ENCODE assay signal across 24 mouse cellular contexts in the genomic region with DNA sequence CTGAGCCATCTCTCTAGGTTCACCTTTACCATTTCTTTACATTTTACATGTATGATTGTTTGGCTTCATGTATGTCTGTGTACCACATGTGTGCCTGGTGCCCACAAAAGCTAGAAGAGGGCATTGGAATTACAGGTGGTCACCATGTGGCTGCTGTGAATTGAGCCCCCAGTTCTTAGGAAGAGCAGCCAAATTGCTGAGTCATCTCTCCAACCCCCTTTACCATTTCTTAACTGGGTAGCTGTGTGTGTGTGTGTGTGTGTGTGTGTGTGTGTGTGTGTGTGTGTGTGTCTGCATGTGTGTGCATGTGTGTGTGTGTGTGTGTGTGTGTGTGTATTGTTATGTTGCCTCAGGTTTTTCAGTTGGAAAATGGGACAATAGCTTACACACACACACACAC. TPM values are rescaled to one million over a fixed set of nuclear protein-coding genes. Genes with fewer than 3 reads are reported as not detected.
DNase-seq lines count a peak whose midpoint lies in the region; ATAC-seq and TF ChIP-seq lines count a peak whose summit lies in the region.
"Had no signal": no experiment of that assay in that cellular context is flagged by ENCODE, and none has a peak within 500 bp of the region (broad histone marks: within the 10 kb centered on the region; RNA-seq: fewer than 3 reads in every experiment).

No protein-coding gene starts in this region.

- DNase-seq in 416B (ENCODE audit: low read depth) (peak; percentile 41), ES-E14 (ENCODE audit: low read depth, low spot score) (no peak), R1 (ENCODE audit: low read depth, low spot score) (peak; percentile 18)
- DNase-seq in limb, embryonic 10.5 days (ENCODE audit: low spot score): no peak
- no peak for DNase-seq in forebrain, embryonic 14.5 days (ENCODE audit: low spot score)
- DNase-seq in thymus, postnatal 0 days (ENCODE audit: low spot score): no peak
- DNase-seq: adrenal gland, adult 2 months; adrenal gland, postnatal 10 days; adrenal gland, postnatal 25 days; cerebellum, adult 11 months; cerebellum, adult 18-20 months; cerebellum, adult 8-10 months; cerebellum, adult 9-11 months; cerebellum, postnatal 14 days; cerebellum, postnatal 36 days; embryo, embryonic 11 days; forebrain, postnatal 0 days had no signal

- H3K9ac ChIP-seq in ES-E14 (ENCODE audit: insufficient read depth, low read depth, low read length, poor library complexity, severe bottlenecking): no peak overlapping the region
- H3K9ac ChIP-seq in forebrain, embryonic 14.5 days (ENCODE audit: low read length): no peak overlapping the region
- H3K9ac ChIP-seq: embryonic facial prominence, embryonic 13.5 days; embryonic facial prominence, embryonic 15.5 days; forebrain, embryonic 12.5 days; forebrain, embryonic 15.5 days; forebrain, postnatal 0 days had no signal

- ATAC-seq in forebrain, embryonic 14.5 days: no peak
- ATAC-seq: forebrain, embryonic 15.5 days; forebrain, postnatal 0 days had no signal

- H3K9me3 ChIP-seq in ES-E14 (ENCODE audit: control insufficient read depth, insufficient read depth, low read depth, low read length): no peaks in the 10 kb centered on the region
- H3K9me3 ChIP-seq in limb, embryonic 10.5 days (replicated peaks): no peaks in the 10 kb centered on the region
- H3K9me3 ChIP-seq in forebrain, embryonic 14.5 days (replicated peaks; ENCODE audit: control insufficient read depth, low read length): no peaks in the 10 kb centered on the region
- H3K9me3 ChIP-seq: embryonic facial prominence, embryonic 13.5 days; embryonic facial prominence, embryonic 15.5 days; forebrain, embryonic 10.5 days; forebrain, embryonic 12.5 days; forebrain, embryonic 15.5 days; G1E had no signal

- in situ Hi-C loops in ES-E14 (cut with MboI; ENCODE audit: low sequenced_read_pairs in 2 of 2, unreplicated experiment in 2 of 2): no loop called here

- H3K27me3 ChIP-seq in limb, embryonic 10.5 days (ENCODE audit: low read depth, poor library complexity, severe bottlenecking): no peaks in the 10 kb centered on the region
- no peaks in the 10 kb centered on the region for H3K27me3 ChIP-seq in forebrain, embryonic 14.5 days (replicated peaks; ENCODE audit: control insufficient read depth, insufficient read depth, low read length)
- H3K27me3 ChIP-seq: embryonic facial prominence, embryonic 13.5 days; embryonic facial prominence, embryonic 15.5 days; forebrain, embryonic 12.5 days; forebrain, embryonic 15.5 days had no signal

- H3K36me3 ChIP-seq in ES-E14 (ENCODE audit: control insufficient read depth, insufficient read depth, low read length, poor library complexity, severe bottlenecking): no peaks in the 10 kb centered on the region
- H3K36me3 ChIP-seq in limb, embryonic 10.5 days: no peaks in the 10 kb centered on the region
- no peaks in the 10 kb centered on the region for H3K36me3 ChIP-seq in forebrain, embryonic 14.5 days (ENCODE audit: control insufficient read depth, insufficient read depth, low read length)
- H3K36me3 ChIP-seq: embryonic facial prominence, embryonic 13.5 days; embryonic facial prominence, embryonic 15.5 days; forebrain, embryonic 10.5 days; forebrain, embryonic 12.5 days; G1E had no signal

- H3K4me2 ChIP-seq in forebrain, embryonic 14.5 days (ENCODE audit: low read length): no peak overlapping the region
- H3K4me2 ChIP-seq: embryonic facial prominence, embryonic 13.5 days; embryonic facial prominence, embryonic 15.5 days; forebrain, embryonic 12.5 days; forebrain, embryonic 15.5 days had no signal

- no peak overlapping the region for H3K4me3 ChIP-seq in ES-E14 (ENCODE audit: insufficient read depth in 1 of 2, low read depth in 1 of 2, low read length in 2 of 2, poor library complexity in 1 of 2, severe bottlenecking in 1 of 2)
- no peak overlapping the region for H3K4me3 ChIP-seq in limb, embryonic 10.5 days
- H3K4me3 ChIP-seq in forebrain, embryonic 14.5 days (ENCODE audit: low read depth, low read length): no peak overlapping the region
- H3K4me3 ChIP-seq: embryonic facial prominence, embryonic 13.5 days; embryonic facial prominence, embryonic 15.5 days; erythroblast, embryonic 14.5 days; forebrain, embryonic 10.5 days; forebrain, embryonic 12.5 days; forebrain, embryonic 15.5 days had no signal

- peaks cover 0 to 3% of the 10 kb centered on the region in 2 experiments; a peak in 1 of 4 replicates for H3K4me1 ChIP-seq in ES-E14 (ENCODE audit: control insufficient read depth in 2 of 2, insufficient read depth in 2 of 2, low read length in 2 of 2, poor library complexity in 1 of 2)
- H3K4me1 ChIP-seq in limb, embryonic 10.5 days: peaks cover 11% of the 10 kb centered on the region
- H3K4me1 ChIP-seq in forebrain, embryonic 14.5 days (ENCODE audit: control insufficient read depth, insufficient read depth, low read length): no peaks in the 10 kb centered on the region
- H3K4me1 ChIP-seq: embryonic facial prominence, embryonic 13.5 days; embryonic facial prominence, embryonic 15.5 days; forebrain, embryonic 12.5 days; forebrain, embryonic 15.5 days had no signal

- H3K27ac ChIP-seq in ES-E14 (ENCODE audit: insufficient read depth, low read depth, low read length, poor library complexity, severe bottlenecking): no peak overlapping the region
- no peak overlapping the region for H3K27ac ChIP-seq in limb, embryonic 10.5 days
- H3K27ac ChIP-seq in forebrain, embryonic 14.5 days (ENCODE audit: low read depth, low read length): no peak overlapping the region
- H3K27ac ChIP-seq: embryonic facial prominence, embryonic 13.5 days; embryonic facial prominence, embryonic 15.5 days; forebrain, embryonic 10.5 days; forebrain, embryonic 12.5 days; forebrain, embryonic 15.5 days had no signal

TF ChIP-seq in ES-E14, 5 proteins besides CTCF, POLR2A, EP300 and RAD21:
- TF ChIP-seq HCFC1 (IDR thresholded peaks at IDR 0.05; ENCODE audit: borderline replicate concordance, insufficient read depth, low read length): no peak
- TF ChIP-seq CHD2 (IDR thresholded peaks at IDR 0.05; ENCODE audit: low read depth, low read length): no peak
- TF ChIP-seq MAFK (IDR thresholded peaks at IDR 0.05; ENCODE audit: insufficient read depth, low read depth, low read length): peak; percentile 74
- no peak for TF ChIP-seq ZNF384 (IDR thresholded peaks at IDR 0.05; ENCODE audit: low read depth, low read length)
- no peak for TF ChIP-seq ZC3H11A (IDR thresholded peaks at IDR 0.05; ENCODE audit: borderline replicate concordance, low read depth, low read length)
TF ChIP-seq in ES-E14: peak in this region for 1.

RNA-seq across cellular contexts. Expression of gene Cdkl3, which starts 40.1 kb away (rescaled TPM):
- 3.6 and 4.6 TPM in 2 replicates for total RNA-seq in ES-E14 (2012; rRNA removed)
- 11.7 and 11.8 TPM in 2 replicates for polyA plus RNA-seq in limb, embryonic 10.5 days (2016; fragmentation: Nextera tagmentation; extraction: Ambion mirVana)
- polyA plus RNA-seq in forebrain, embryonic 14.5 days (2014; fragmentation: Nextera tagmentation; extraction: Ambion mirVana): 20.4 and 22.3 TPM in 2 replicates
- 9.5 and 12.2 TPM in 2 replicates for polyA plus RNA-seq in thymus, postnatal 0 days (2015; fragmentation: Nextera tagmentation; extraction: Ambion mirVana)
- polyA plus RNA-seq: erythroblast, embryonic 14.5 days had no signal

RNA-seq across cellular contexts. Expression of gene Ube2b, which starts 43.6 kb away (rescaled TPM):
- 47.9 and 58.3 TPM in 2 replicates for total RNA-seq in ES-E14 (2012; rRNA removed)
- polyA plus RNA-seq in limb, embryonic 10.5 days (2016; fragmentation: Nextera tagmentation; extraction: Ambion mirVana): 213 and 227 TPM in 2 replicates
- 189 and 211 TPM in 2 replicates for polyA plus RNA-seq in forebrain, embryonic 14.5 days (2014; fragmentation: Nextera tagmentation; extraction: Ambion mirVana)
- polyA plus RNA-seq in thymus, postnatal 0 days (2015; fragmentation: Nextera tagmentation; extraction: Ambion mirVana): 287 and 292 TPM in 2 replicates

RNA-seq across cellular contexts. Expression of gene Ppp2ca, which starts 54.3 kb away (rescaled TPM):
- 51.1 and 70.4 TPM in 2 replicates for total RNA-seq in ES-E14 (2012; rRNA removed)
- 89.8 and 92.2 TPM in 2 replicates for polyA plus RNA-seq in limb, embryonic 10.5 days (2016; fragmentation: Nextera tagmentation; extraction: Ambion mirVana)
- 137 and 140 TPM in 2 replicates for polyA plus RNA-seq in forebrain, embryonic 14.5 days (2014; fragmentation: Nextera tagmentation; extraction: Ambion mirVana)
- 77.4 and 84.3 TPM in 2 replicates for polyA plus RNA-seq in thymus, postnatal 0 days (2015; fragmentation: Nextera tagmentation; extraction: Ambion mirVana)

Comparison
In these comparisons a context has a peak if more than half of its experiments do, and no peak if none do; other contexts are left out.
1. DNase-seq: peak in 416B (single experiment) and R1 (single experiment); none in ES-E14 (single experiment), limb, embryonic 10.5 days (single experiment), forebrain, embryonic 14.5 days (single experiment) and thymus, postnatal 0 days (single experiment).